Mouse (Mus musculus) G1E (cell line): ENCODE measurements around the gene Tcirg1. TPM values are rescaled to one million over a fixed set of nuclear protein-coding genes. Genes with fewer than 3 reads are reported as not detected.

Experiments used
- ATAC-seq: 2 replicates; pipeline ENCODE4 v1.8.0; 2016; ENCODE audit warnings: mild to moderate bottlenecking; ENCODE audit not compliant: insufficient number of reproducible peaks, poor library complexity, low FRiP score, severe bottlenecking; ENCODE audit errors: extremely low read depth
- DNase-seq: peaks from one replicate; pipeline ENCODE4 v3.0.0; 2012; ENCODE audit warnings: low spot score
- H3K27me3 ChIP-seq: 2 replicates; pipeline ENCODE4 v1.6.1; 2012; ENCODE audit warnings: mild to moderate bottlenecking, low read length, inconsistent platforms; ENCODE audit not compliant: insufficient read depth
- H3K36me3 ChIP-seq: replicated peaks from 2 replicates; pipeline ENCODE3; 2012; ENCODE audit warnings: mild to moderate bottlenecking, inconsistent platforms
- H3K4me1 ChIP-seq: 2 replicates; pipeline ENCODE4 v1.6.1; 2012; ENCODE audit warnings: low read depth, low read length, inconsistent platforms, mixed read lengths; ENCODE audit not compliant: insufficient read depth
- H3K4me3 ChIP-seq: 2 replicates; pipeline ENCODE4 v1.5.1; 2012; ENCODE audit warnings: low read depth, mild to moderate bottlenecking, inconsistent platforms, low read length, moderate library complexity, mixed read lengths
- H3K9me3 ChIP-seq: replicated peaks from 2 replicates; pipeline ENCODE4 v1.6.1; 2012; ENCODE audit warnings: inconsistent platforms
- CTCF ChIP-seq: IDR thresholded peaks from 2 replicates; pipeline ENCODE4 v1.5.1; 2012; ENCODE audit warnings: low read depth, low read length, inconsistent platforms, mixed read lengths
- GATA1 ChIP-seq: IDR thresholded peaks from 2 replicates; pipeline ENCODE4 v1.6.1; 2012; ENCODE audit warnings: borderline replicate concordance, low read length, inconsistent platforms, mixed read lengths
- GATA2 ChIP-seq: IDR thresholded peaks from 2 replicates; pipeline ENCODE4 v1.6.1; 2012; ENCODE audit warnings: low read depth, low read length, inconsistent platforms, borderline replicate concordance
- POLR2AphosphoS5 ChIP-seq: IDR thresholded peaks from 2 replicates; pipeline ENCODE4 v1.6.1; 2012; ENCODE audit warnings: low read depth, low read length, inconsistent platforms; ENCODE audit not compliant: insufficient replicate concordance
- TAL1 ChIP-seq: conservative IDR thresholded peaks from 2 replicates; pipeline ENCODE4 v1.6.1; 2012; ENCODE audit warnings: low read depth, low read length, inconsistent platforms, mixed read lengths
- polyA plus RNA-seq: library from polyadenylated mRNA; stranded (reverse); fragments of >175 nt; gene quantifications from 2 replicates; pipeline ENCODE4 v1.2.3, GENCODE M21; 2012
- total RNA-seq, 2 experiments: library from RNA; stranded (forward) in 1 of 2; stranded (reverse) in 1 of 2; fragments of 200-1000 nt in 1 of 2; fragments of >200 nt in 1 of 2; fragmentation: Nextera tagmentation in 1 of 2; gene quantifications; 2 replicates each; pipeline ENCODE4 v1.2.3; 2014 to 2017

Tcirg1 gene
- total and polyA plus RNA-seq, 3 experiments, result 30.7 to 43.9 (median 37.0) TPM

DNA sequence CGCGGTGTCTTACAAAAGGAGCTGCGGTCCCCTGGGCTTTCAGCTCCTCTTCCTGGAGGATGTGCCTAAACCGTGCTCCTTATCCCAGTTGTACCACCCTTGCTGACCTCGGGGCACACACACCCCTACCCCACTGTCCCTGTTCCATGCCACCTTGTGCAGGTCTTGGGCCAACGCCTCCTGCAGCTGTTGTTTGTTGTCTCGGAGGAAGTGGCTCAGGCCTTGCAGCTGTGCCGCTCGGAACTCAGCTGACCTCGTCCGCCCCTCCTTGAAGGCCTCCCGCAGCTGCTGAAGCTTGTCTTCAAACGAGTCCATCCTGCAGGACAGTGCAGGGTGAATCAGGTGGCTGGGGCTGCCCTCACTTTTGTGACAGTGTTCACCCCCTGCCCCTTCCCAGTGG lies 16.7 kb upstream of the Tcirg1 start:
- DNase-seq, result no peak
- H3K4me1 ChIP-seq, result 0 out of 2 replicates have a peak, but pooled peaks cover 5% of the 10 kb centered on the region
- H3K27me3 ChIP-seq, result peaks cover 47% of the 10 kb centered on the region
- ATAC-seq, result no peak
- no peak overlapping the region for H3K4me3 ChIP-seq
- H3K9me3 ChIP-seq, result no peaks in the 10 kb centered on the region
- TF ChIP-seq POLR2AphosphoS5 (no peak), GATA2 (no peak), CTCF (no peak), GATA1 (no peak), TAL1 (no peak)
- no peaks in the 10 kb centered on the region for H3K36me3 ChIP-seq

DNA sequence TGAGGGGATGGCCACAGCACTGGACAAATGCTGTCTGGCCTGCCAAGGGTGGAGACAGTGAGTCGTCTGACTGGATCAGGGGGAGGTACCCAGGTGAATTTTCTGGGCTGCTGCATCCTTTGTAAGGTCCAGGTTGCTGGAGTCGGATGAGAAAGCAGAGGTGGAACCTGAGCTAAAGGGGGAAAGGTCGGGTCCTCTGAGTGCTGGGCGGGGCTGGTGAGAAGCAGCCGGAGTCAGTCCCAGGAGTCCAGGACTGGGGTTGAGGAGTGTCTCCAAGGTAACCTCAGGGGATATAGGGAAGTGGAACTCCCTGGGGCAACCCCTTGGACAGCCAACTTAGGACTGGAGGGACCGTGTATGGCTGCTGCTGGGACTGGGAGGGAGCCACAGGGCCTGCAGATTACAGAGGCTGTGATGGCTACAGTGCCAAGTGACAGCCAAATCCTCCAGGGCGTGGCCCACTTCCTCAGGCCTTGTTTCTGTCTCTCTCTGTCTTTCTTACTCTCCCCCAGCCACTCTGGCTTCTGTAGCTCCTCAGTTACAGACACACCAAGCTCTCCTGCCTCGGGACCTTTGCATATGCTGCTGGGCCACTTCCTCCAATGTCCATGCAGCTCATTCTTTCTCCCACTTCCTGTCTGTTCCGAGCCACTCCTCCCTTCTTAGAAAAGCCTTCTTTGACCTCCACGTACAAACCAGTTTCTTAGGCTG lies 15.9 kb upstream of the Tcirg1 start:
- H3K9me3 ChIP-seq, result no peaks in the 10 kb centered on the region
- H3K4me1 ChIP-seq, result 0 out of 2 replicates have a peak, but pooled peaks cover 5% of the 10 kb centered on the region
- DNase-seq (no peak), ATAC-seq (no peak)
- no peak for TF ChIP-seq GATA2
- TF ChIP-seq CTCF, result no peak
- TF ChIP-seq GATA1, result no peak
- no peak for TF ChIP-seq TAL1
- peaks cover 42% of the 10 kb centered on the region for H3K27me3 ChIP-seq
- no peak overlapping the region for H3K4me3 ChIP-seq
- no peaks in the 10 kb centered on the region for H3K36me3 ChIP-seq

DNA sequence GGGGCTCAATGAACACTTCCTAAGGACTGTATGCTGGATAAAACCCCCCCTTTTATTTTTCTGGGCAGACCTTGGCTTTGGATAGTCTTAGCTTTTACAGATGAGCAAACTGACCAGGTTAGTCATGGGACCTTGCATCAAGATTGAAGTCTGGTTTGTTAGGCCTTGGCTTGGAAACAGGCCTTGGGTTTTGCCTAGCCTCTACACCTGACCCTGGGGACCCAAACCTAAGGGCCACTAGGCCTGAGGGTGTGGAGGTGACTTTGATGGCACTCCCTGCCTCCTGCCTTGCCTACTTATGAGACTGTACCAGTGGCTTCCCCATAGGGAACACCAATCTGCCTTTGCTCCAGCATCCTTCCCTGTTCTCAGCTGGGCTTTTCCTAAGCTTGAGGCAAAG lies 13.0 kb upstream of the Tcirg1 start:
- Histone ChIP-seq H3K4me1 (peaks cover 14% of the 10 kb centered on the region), H3K27me3 (peaks cover 26% of the 10 kb centered on the region), H3K4me3 (no peak overlapping the region), H3K9me3 (no peaks in the 10 kb centered on the region), H3K36me3 (peaks cover 8% of the 10 kb centered on the region)
- no peak for ATAC-seq
- TF ChIP-seq GATA2 (no peak), GATA1 (no peak), TAL1 (no peak), POLR2AphosphoS5 (no peak), CTCF (no peak)
- no peak for DNase-seq

DNA sequence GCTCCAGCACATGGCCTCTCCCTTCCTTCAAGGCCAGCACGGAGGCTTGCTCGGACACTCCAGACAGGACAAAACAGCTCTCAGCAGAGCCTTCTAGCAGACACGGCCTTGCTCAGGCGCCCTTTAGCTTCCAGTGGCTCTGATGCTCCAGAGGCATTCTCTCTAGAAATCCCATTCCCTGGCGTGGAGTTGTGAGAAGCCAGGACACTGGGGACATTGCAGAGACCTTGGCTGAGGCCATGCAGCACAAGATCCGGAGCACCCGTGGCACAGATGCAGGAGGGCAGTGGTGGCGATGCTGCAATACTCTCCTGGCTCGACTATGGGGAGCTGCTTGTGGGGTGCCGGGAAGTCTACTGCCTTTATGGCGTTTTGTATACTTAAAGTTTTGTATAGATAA lies 9.8 kb upstream of the Tcirg1 start:
- H3K4me3 ChIP-seq, result no peak overlapping the region
- H3K4me1 ChIP-seq, result peaks cover 31% of the 10 kb centered on the region
- TF ChIP-seq TAL1, result no peak
- no peak for TF ChIP-seq CTCF
- TF ChIP-seq POLR2AphosphoS5, result no peak
- TF ChIP-seq GATA2, result no peak
- TF ChIP-seq GATA1, result no peak
- DNase-seq (no peak), ATAC-seq (no peak)
- no peaks in the 10 kb centered on the region for H3K9me3 ChIP-seq
- H3K27me3 ChIP-seq, result peaks cover 9% of the 10 kb centered on the region
- peaks cover 10% of the 10 kb centered on the region for H3K36me3 ChIP-seq

DNA sequence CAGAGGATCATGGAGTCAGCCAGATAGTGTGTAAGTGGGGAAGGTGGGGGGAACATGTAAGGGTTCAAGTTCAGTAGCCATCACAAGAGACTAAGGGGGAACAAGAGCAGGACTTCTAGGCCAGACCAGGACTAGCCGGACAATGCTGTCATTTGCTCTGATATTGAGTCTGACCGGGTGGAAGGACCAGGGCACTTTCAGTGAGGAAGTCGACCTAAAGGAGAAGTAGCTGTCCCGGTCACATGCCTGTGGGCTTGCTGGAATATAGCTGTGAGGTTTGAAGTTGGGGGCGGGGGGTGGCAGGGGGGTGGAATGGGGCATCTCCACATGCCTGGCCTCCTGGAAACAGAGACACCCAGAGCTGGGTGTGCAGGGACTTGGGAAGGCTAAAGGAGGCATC lies 7.6 kb upstream of the Tcirg1 start:
- TF ChIP-seq GATA2 (no peak), CTCF (no peak), GATA1 (no peak), TAL1 (no peak), POLR2AphosphoS5 (no peak)
- ATAC-seq, result no peak
- Histone ChIP-seq H3K4me1 (peaks cover 47% of the 10 kb centered on the region), H3K27me3 (no peaks in the 10 kb centered on the region), H3K9me3 (no peaks in the 10 kb centered on the region), H3K4me3 (no peak overlapping the region; the same call in 1 of the 2 replicates), H3K36me3 (peaks cover 32% of the 10 kb centered on the region)
- DNase-seq, result peak; percentile 41

DNA sequence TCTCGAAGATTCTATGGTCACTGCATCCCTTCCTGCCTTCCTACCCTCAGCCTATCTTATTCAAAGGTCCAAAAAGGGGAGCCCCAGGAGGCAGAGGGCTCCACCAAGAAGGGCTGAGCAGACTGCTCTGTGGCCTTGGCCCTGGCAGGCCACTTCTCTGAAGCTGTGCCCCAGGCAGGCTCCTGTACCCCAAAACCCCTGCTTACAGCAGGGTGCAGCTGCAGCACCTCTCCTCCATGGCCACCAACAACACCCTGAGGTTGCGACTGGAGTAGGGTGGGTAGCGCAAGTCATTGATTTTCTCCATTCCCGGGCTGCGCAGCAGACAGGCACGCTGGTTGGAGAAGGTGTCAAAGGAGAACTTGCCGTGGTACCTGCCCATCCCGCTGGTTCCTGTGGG lies 6.8 kb upstream of the Tcirg1 start:
- peaks cover 41% of the 10 kb centered on the region for H3K36me3 ChIP-seq
- DNase-seq (no peak), ATAC-seq (no peak)
- no peaks in the 10 kb centered on the region for H3K27me3 ChIP-seq
- TF ChIP-seq GATA1, result no peak
- no peak for TF ChIP-seq POLR2AphosphoS5
- H3K4me3 ChIP-seq, result peak overlapping the region; percentile 83
- peaks cover 47% of the 10 kb centered on the region for H3K4me1 ChIP-seq
- H3K9me3 ChIP-seq, result no peaks in the 10 kb centered on the region
